ENCODE assay signal across 17 mouse cellular contexts in genomic region chr8:96244549-96245152, GRCm38 (mm10).
DNase-seq lines count a peak whose midpoint lies in the region; ATAC-seq lines count a peak whose summit lies in the region.
"Had no signal": no experiment of that assay in that cellular context is flagged by ENCODE, and none has a peak within 500 bp of the region (broad histone marks: within the 10 kb centered on the region; RNA-seq: fewer than 3 reads in every experiment).

No protein-coding gene starts in this region.

- no peak overlapping the region for H3K4me3 ChIP-seq in heart, embryonic 10.5 days
- H3K4me3 ChIP-seq in midbrain, embryonic 10.5 days: no peak overlapping the region
- no peak overlapping the region for H3K4me3 ChIP-seq in midbrain, embryonic 16.5 days (ENCODE audit: low read depth, low read length)
- H3K4me3 ChIP-seq in neural tube, embryonic 12.5 days: no peak overlapping the region
- H3K4me3 ChIP-seq: erythroblast, embryonic 14.5 days; hindbrain, embryonic 15.5 days had no signal

- peaks cover 23% of the 10 kb centered on the region for H3K4me1 ChIP-seq in heart, embryonic 10.5 days
- H3K4me1 ChIP-seq in midbrain, embryonic 10.5 days: peaks cover 24% of the 10 kb centered on the region
- peaks cover 7% of the 10 kb centered on the region for H3K4me1 ChIP-seq in midbrain, embryonic 16.5 days (ENCODE audit: control insufficient read depth, insufficient read depth, low read length)
- H3K4me1 ChIP-seq in neural tube, embryonic 12.5 days: peaks cover 10% of the 10 kb centered on the region

- no peak overlapping the region for H3K4me2 ChIP-seq in midbrain, embryonic 16.5 days (ENCODE audit: low read length)
- no peak overlapping the region for H3K4me2 ChIP-seq in neural tube, embryonic 12.5 days (replicated peaks)
- H3K4me2 ChIP-seq: hindbrain, embryonic 15.5 days had no signal

- no peak overlapping the region for H3K9ac ChIP-seq in midbrain, embryonic 16.5 days (ENCODE audit: low read depth, low read length)
- no peak overlapping the region for H3K9ac ChIP-seq in neural tube, embryonic 12.5 days
- H3K9ac ChIP-seq: hindbrain, embryonic 15.5 days had no signal

- H3K9me3 ChIP-seq in heart, embryonic 10.5 days: no peaks in the 10 kb centered on the region
- no peaks in the 10 kb centered on the region for H3K9me3 ChIP-seq in midbrain, embryonic 10.5 days (replicated peaks)
- H3K9me3 ChIP-seq in midbrain, embryonic 16.5 days (replicated peaks; ENCODE audit: control insufficient read depth, low read length, poor library complexity, severe bottlenecking): no peaks in the 10 kb centered on the region
- no peaks in the 10 kb centered on the region for H3K9me3 ChIP-seq in neural tube, embryonic 12.5 days
- H3K9me3 ChIP-seq: hindbrain, embryonic 15.5 days had no signal

- 34% methylated on average over 9 of the region's 9 CpGs for WGBS in heart, embryonic 10.5 days
- 50% methylated on average over 9 of the region's 9 CpGs for WGBS in midbrain, embryonic 10.5 days
- WGBS in midbrain, embryonic 16.5 days: 30% methylated on average over 9 of the region's 9 CpGs
- WGBS in neural tube, embryonic 12.5 days: 15% methylated on average over 9 of the region's 9 CpGs

- H3K27ac ChIP-seq in heart, embryonic 10.5 days: peak overlapping the region; percentile 73
- H3K27ac ChIP-seq in midbrain, embryonic 10.5 days (replicated peaks): 0 out of 2 replicates have a peak overlapping the region, but pooled peaks have one; percentile 13
- no peak overlapping the region for H3K27ac ChIP-seq in midbrain, embryonic 16.5 days (ENCODE audit: low read length)
- H3K27ac ChIP-seq in neural tube, embryonic 12.5 days: no peak overlapping the region
- H3K27ac ChIP-seq: hindbrain, embryonic 15.5 days had no signal

- no peaks in the 10 kb centered on the region for H3K27me3 ChIP-seq in heart, embryonic 10.5 days (ENCODE audit: insufficient read depth, poor library complexity, severe bottlenecking)
- H3K27me3 ChIP-seq in midbrain, embryonic 10.5 days (ENCODE audit: low read depth, poor library complexity, severe bottlenecking): no peaks in the 10 kb centered on the region
- no peaks in the 10 kb centered on the region for H3K27me3 ChIP-seq in midbrain, embryonic 16.5 days (ENCODE audit: control insufficient read depth, insufficient read depth, low read depth, low read length)
- H3K27me3 ChIP-seq in neural tube, embryonic 12.5 days (replicated peaks): no peaks in the 10 kb centered on the region
- H3K27me3 ChIP-seq: hindbrain, embryonic 15.5 days; Patski had no signal

- DNase-seq in heart, embryonic 10.5 days (ENCODE audit: low spot score): peak; percentile 78
- DNase-seq in heart, adult 11 months: no peak
- peak; percentile 36 for DNase-seq in midbrain, embryonic 10.5 days (ENCODE audit: low spot score)
- peak; percentile 71 for DNase-seq in embryo, embryonic 10 days (ENCODE audit: low spot score)
- DNase-seq in adrenal gland, adult 2 months: no peak
- DNase-seq: cerebellum, adult 8-10 months; kidney, adult 18-20 months; kidney, postnatal 25 days; layer of hippocampus, adult 9-11 months; lung, postnatal 14 days; right cerebral cortex, adult 18-20 months; thymus, postnatal 25 days had no signal

- H3K36me3 ChIP-seq in heart, embryonic 10.5 days: no peaks in the 10 kb centered on the region
- no peaks in the 10 kb centered on the region for H3K36me3 ChIP-seq in midbrain, embryonic 10.5 days
- no peaks in the 10 kb centered on the region for H3K36me3 ChIP-seq in midbrain, embryonic 16.5 days (ENCODE audit: control insufficient read depth, insufficient read depth, low read length)
- H3K36me3 ChIP-seq in neural tube, embryonic 12.5 days: no peaks in the 10 kb centered on the region
- H3K36me3 ChIP-seq: hindbrain, embryonic 15.5 days had no signal

- ATAC-seq in midbrain, embryonic 16.5 days: no peak
- peak; percentile 48; the same call in 1 of the 2 replicates for ATAC-seq in neural tube, embryonic 12.5 days (ENCODE audit: low FRiP score, low read depth)
- ATAC-seq: Patski had no signal

Comparison
In these comparisons a context has a peak if more than half of its experiments do, and no peak if none do; other contexts are left out.
1. DNase-seq: peak in heart, embryonic 10.5 days (single experiment), midbrain, embryonic 10.5 days (single experiment) and embryo, embryonic 10 days (single experiment); none in heart, adult 11 months (single experiment) and adrenal gland, adult 2 months (single experiment).
2. H3K27ac ChIP-seq: peak in heart, embryonic 10.5 days (single experiment) and midbrain, embryonic 10.5 days (single experiment); none in midbrain, embryonic 16.5 days (single experiment) and neural tube, embryonic 12.5 days (single experiment).